Mouse (Mus musculus) ES-Bruce4 (cell line): ENCODE measurements around the gene Ddn.

Experiments
- EP300 ChIP-seq: IDR thresholded peaks from 2 replicates; pipeline ENCODE4 v1.6.1; 2011; ENCODE audit warnings: low read depth, low read length; ENCODE audit not compliant: insufficient read depth
- POLR2A ChIP-seq: IDR thresholded peaks from one replicate; pipeline ENCODE4 v1.8.1; 2011; ENCODE audit warnings: low read length; ENCODE audit not compliant: insufficient read depth

DNA sequence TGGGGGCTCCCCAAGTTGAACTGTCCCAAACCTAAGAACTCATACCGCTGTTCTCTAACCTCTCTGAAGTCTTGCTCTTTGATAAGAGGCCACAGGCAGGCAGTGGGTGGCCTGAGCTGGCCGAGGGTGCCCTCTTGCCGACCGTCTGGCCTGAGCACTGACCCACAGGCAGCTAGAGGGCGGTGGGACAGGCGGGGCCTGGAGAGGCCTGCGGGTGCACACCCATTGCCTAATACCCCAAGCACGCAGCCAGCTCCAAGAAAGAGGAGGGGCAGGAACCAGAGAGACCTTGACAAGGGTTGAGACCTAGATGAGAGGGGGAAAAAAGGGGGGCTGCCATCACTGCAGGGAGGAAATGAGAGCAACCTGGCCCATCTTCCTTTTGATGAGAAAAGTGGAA, 29.2 kb downstream of the Ddn start:
- no peak for TF ChIP-seq EP300
- no peak for TF ChIP-seq POLR2A
